Mouse (Mus musculus): Measurements from ENCODE around the gene Sbds.

Sbds gene

DNA sequence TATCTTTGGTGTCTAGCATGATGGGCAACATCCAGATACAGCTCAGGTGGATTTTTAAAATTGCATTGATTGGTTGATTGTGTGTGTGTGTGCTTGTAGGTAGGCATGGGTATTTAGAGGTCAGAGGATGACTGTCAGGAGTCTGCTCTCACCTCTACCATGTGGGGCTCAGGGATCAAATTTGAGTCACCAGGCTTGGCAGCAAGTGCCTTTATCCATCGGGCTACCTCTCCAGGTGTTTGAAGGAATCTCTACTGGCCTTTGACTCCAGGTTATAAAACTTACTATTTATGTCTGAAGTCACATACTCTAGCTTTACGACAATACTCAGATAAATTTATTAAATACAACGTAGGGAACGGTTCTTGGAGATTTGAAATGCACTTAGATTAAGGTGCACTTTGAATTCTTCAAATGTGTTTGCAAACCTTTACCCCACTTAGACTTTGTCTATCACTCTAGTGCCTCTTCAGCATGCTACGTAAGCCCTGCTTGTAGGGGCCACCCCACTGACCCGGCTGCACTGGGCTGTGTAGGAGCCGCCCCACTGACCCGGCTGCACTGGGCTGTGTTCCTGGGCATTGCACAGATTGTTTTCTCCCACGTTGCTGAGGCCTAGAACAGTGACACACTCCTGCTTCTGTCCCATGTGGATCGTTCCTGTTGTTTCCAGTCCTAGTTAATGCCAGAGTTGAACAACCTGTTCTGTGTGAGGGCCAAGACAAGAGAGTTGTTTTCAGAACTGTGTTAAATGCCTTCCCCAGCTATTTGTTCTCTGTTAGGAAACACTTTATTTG is 54.9 kb downstream of the Sbds start:
- no peak for DNase-seq (ENCODE audit: low spot score in 2 of 2)

DNA sequence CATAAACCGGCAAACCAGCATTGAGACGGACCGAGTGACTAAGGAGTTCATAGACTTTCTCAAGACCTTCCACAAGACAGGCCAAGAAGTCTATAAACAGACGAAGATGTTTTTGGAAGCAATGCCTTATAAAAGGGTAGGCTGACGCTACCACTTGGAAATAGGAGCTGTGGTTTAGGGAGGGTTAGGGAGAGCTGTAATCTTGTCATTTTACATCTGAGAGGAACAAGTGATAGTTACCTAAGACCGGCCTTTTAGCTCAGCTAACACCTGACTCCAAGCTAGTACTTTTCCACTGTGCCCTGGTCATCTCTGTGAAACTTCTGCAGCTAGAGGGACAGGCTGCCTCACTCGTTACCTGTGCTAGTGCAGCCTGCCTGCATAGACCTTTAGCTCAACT is 57.3 kb downstream of the Sbds start:
- no peak for DNase-seq (ENCODE audit: low spot score in 2 of 2)

DNA sequence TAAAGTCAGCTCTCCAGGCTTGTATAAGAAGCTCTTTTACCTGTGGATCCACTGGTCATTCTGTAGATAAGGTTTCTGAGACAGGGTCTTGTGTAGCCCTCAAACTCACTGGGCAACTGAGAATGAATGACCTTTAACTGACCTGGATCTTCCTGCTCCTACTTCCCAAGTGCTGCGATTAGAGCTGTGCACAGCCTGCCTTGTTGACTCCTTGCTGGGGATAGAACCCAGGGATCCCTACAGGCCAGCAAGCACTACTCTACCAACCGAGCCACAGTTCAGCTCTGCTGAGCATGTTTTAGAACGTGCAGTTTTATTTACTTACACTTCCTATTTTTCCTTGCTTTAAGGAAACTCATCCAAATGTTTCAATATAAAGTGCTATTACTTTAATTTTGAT is 57.9 kb downstream of the Sbds start:
- DNase-seq (ENCODE audit: low spot score in 2 of 2) = no peak

DNA sequence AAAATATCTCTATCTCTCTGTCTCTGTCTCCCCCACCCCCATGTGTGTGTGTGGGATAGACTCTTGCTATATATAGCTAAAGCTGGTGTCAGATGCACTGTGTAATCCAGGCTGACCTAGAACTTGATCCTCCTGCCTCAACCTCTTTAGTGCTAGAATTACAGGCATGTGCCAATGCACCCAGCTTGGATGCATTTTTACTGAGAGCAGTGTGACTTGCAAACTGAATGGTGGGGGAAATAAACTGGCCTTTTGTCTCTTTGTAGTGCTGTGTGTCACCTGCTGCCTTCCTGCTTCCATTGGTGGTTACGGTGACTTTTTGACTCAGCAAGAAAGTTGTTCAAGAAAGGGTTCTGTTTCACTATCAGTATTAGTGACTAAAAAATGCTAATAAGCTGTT is 59.0 kb downstream of the Sbds start:
- no peak for DNase-seq (ENCODE audit: low spot score in 2 of 2)
